Mouse (Mus musculus) stomach, embryonic 15.5 days (tissue): Measurements from ENCODE around the gene Cnot1. TPM values are rescaled to one million over a fixed set of nuclear protein-coding genes. Genes with fewer than 3 reads are reported as not detected.
A peak's percentile ranks its signal among the peaks of the same experiment; 100 is the strongest.
"Not testable (repeated sequence)": the region's sequence is repeated elsewhere in the genome, so short reads cannot be mapped to it uniquely, and the experiment has no call there.

Experiments
- ATAC-seq: fragments of 200-750 bp; cut with Nextera tagmentation; 2 replicates; pipeline ENCODE4 v1.8.0; 2017; ENCODE audit warnings: low read depth, moderate number of reproducible peaks, moderate TSS enrichment; ENCODE audit not compliant: insufficient read depth, low FRiP score
- H3K27ac ChIP-seq: fragments of 300-500 bp; sonication (generic); 2 replicates; pipeline ENCODE4 v1.5.1; 2015; ENCODE audit warnings: mild to moderate bottlenecking, inconsistent platforms
- H3K27me3 ChIP-seq: fragments of 300-500 bp; sonication (generic); replicated peaks from 2 replicates; pipeline ENCODE4 v1.6.1; 2015; ENCODE audit warnings: inconsistent platforms
- H3K36me3 ChIP-seq: fragments of 300-500 bp; sonication (generic); 2 replicates; pipeline ENCODE4 v1.6.1; 2015; ENCODE audit warnings: inconsistent platforms
- H3K4me1 ChIP-seq: fragments of 300-500 bp; sonication (generic); 2 replicates; pipeline ENCODE4 v1.6.1; 2015; ENCODE audit warnings: inconsistent platforms
- H3K4me2 ChIP-seq: fragments of 300-500 bp; sonication (generic); 2 replicates; pipeline ENCODE4 v1.6.1; 2015; ENCODE audit warnings: mild to moderate bottlenecking, inconsistent platforms
- H3K4me3 ChIP-seq: fragments of 300-500 bp; sonication (generic); replicated peaks from 2 replicates; pipeline ENCODE4 v1.5.1; 2015; ENCODE audit warnings: inconsistent platforms
- H3K9ac ChIP-seq: fragments of 300-500 bp; sonication (generic); 2 replicates; pipeline ENCODE4 v1.6.1; 2015; ENCODE audit warnings: inconsistent platforms
- H3K9me3 ChIP-seq: fragments of 300-500 bp; sonication (generic); 2 replicates; pipeline ENCODE4 v1.6.1; 2016; ENCODE audit warnings: inconsistent platforms
- WGBS: fragments of 180-500 bp; shearing (Covaris S2); methylation state at CpG from one replicate; pipeline ENCODE4 v1.1.7; 2015; 5-methylcytosine and 5-hydroxymethylcytosine counted together
- polyA plus RNA-seq: library from polyadenylated mRNA; unstranded; fragments of >200 nt; fragmentation: Nextera tagmentation; extraction: Ambion mirVana; gene quantifications from 2 replicates; pipeline ENCODE4 v1.2.1, GENCODE M21; 2015

Gene Cnot1
- polyA plus RNA-seq, 1 experiment from 2014 or later = 51.8 TPM

DNA sequence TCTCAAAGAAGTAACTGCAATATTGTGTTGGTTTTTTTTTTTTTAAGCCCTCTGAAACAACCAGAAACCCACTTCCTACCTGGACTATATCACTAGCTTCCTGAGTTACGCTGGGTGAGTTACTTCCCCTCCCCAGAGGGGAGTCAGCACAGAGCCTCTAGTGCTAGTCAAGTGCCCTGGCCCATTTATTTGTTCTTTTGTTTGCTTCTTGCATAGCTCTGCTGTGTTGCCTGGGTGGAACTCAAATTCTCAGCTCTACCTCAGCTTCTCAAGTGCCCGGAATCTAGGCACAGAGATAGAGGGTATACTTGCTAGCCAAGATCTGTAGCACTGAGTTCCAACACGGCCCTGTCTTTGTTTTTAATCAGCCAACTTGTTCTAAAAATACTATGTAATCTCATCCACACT lies 2.9 kb upstream of the Cnot1 start:
- no peaks in the 10 kb centered on the region for H3K36me3 ChIP-seq
- no peak overlapping the region for H3K4me2 ChIP-seq
- H3K4me3 ChIP-seq = no peak overlapping the region
- WGBS = 56% methylated on average over 3 of the region's 3 CpGs
- no peak for ATAC-seq
- no peaks in the 10 kb centered on the region for H3K9me3 ChIP-seq
- H3K27ac ChIP-seq = no peak overlapping the region
- no peaks in the 10 kb centered on the region for H3K27me3 ChIP-seq
- peaks cover 7% of the 10 kb centered on the region; the same call in 1 of the 2 replicates for H3K4me1 ChIP-seq
- H3K9ac ChIP-seq = no peak overlapping the region

DNA sequence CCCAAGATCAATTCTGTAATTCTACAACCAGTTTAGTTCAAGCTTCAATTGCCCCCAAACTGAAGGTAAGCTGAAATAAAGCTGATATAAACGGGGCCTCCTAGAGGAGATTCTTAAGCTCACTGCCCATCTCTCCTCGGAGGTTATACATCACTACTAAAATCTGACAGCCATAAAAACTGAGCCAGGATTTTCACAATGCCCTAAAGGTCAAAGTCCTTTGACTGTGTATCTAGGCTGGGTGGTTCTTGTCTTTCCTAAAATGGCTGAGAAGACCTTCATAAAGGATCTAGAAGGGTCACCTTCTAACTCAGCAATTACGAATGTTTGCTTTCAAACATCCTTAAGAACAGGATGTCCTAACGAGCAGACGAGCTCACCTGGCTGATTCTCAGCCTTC lies 1.9 kb upstream of the Cnot1 start:
- ATAC-seq = no peak
- Histone ChIP-seq H3K9ac (no peak overlapping the region), H3K27ac (no peak overlapping the region), H3K4me2 (no peak overlapping the region), H3K9me3 (no peaks in the 10 kb centered on the region), H3K27me3 (no peaks in the 10 kb centered on the region), H3K4me3 (no peak overlapping the region), H3K36me3 (no peaks in the 10 kb centered on the region), H3K4me1 (peaks cover 7% of the 10 kb centered on the region; the same call in 1 of the 2 replicates)
- WGBS = 71% methylated on average over 5 of the region's 5 CpGs

DNA sequence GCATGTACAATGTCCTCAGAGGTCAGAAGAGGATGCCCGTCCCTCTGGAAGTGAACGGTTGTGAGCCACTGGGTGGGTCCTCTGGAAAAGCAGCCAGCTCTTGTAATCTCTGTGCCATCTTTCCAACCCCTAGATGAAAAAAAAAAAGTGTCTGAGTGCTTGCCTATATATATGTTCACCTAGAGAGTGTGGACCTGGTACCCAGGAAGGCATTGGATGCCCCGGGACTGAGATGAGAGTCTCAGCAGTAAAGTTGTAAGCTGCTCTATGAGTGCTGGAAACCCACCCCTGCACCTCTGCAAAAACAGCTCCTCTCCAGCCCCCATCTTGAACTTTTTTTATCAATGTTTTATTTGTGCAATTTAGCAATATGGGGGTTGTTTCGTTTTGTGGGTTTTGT lies 1.4 kb upstream of the Cnot1 start:
- no peaks in the 10 kb centered on the region for H3K9me3 ChIP-seq
- ATAC-seq = no peak
- WGBS = 76% methylated on average over 4 of the region's 4 CpGs
- H3K4me1 ChIP-seq = peaks cover 7% of the 10 kb centered on the region; the same call in 1 of the 2 replicates
- no peak overlapping the region for H3K27ac ChIP-seq
- no peak overlapping the region for H3K9ac ChIP-seq
- H3K36me3 ChIP-seq = no peaks in the 10 kb centered on the region
- H3K4me2 ChIP-seq = no peak overlapping the region
- no peaks in the 10 kb centered on the region for H3K27me3 ChIP-seq
- H3K4me3 ChIP-seq = no peak overlapping the region

DNA sequence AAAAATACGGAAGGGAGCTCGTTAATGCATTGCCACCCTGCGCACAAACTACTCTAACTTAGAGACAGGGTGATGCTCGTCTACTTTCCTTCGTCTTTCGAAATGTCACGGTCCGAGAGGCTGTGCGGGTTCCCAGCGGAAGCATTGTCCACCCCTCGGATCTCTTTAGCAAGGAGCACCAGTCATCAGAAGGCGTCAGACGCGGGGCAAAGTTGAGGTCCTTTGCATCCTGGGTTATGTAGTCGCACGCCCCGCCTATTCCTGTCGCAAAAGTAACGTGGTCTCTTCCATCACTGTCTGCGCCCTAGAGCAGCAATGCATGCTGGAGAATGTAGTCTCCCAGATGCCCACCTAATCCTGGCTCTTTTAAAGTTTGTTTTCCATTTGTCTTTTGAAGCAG lies 597 bp upstream of the Cnot1 start:
- peak; percentile 90 for ATAC-seq
- Histone ChIP-seq H3K27ac (peak overlapping the region; percentile 96), H3K27me3 (no peaks in the 10 kb centered on the region), H3K9me3 (no peaks in the 10 kb centered on the region), H3K4me2 (peak overlapping the region; percentile 61), H3K9ac (0 out of 2 replicates have a peak overlapping the region, but pooled peaks have one; percentile 26), H3K4me3 (peak overlapping the region; percentile 95), H3K36me3 (no peaks in the 10 kb centered on the region), H3K4me1 (peaks cover 7% of the 10 kb centered on the region; the same call in 1 of the 2 replicates)
- 0% methylated on average over 20 of the region's 20 CpGs for WGBS

DNA sequence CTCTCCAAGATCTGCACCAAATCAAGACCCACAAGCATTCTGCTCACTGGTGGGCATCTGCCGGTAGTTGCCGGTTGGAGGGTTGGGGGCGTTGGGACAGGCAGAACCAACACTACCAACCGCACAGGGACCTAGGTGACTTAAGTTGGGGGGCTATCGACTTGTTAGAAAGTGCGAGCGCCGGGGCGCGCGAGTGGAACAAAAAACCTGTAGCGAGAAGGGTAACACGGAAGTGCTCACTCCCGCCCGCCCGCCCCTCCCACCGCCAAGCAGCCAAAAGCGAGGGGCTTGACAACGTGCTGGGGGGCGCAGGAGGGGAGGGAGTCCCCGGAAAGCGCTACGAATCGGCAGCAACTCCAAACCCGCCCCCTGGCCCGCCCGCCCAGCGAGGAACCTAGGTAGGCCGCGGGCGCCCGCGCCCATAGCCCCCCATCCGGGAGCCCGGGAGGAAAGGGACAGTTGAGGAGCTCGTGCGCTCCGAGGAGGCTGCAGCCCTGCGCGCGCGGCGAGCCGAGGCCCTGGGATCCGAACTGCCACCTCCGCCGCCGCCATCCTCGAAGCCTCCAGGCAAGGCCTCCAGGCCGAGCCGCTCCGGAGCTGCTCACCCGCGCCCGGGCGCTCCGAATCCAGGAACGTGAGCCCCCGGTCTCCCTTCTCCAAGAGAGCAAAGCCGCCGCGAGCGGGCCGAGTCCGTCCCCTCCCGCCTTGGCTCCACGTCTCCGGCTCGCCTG lies 638 bp downstream of the Cnot1 start:
- ATAC-seq = no peak
- peak overlapping the region; percentile 99 for H3K9ac ChIP-seq
- H3K27me3 ChIP-seq = no peaks in the 10 kb centered on the region
- no peaks in the 10 kb centered on the region for H3K36me3 ChIP-seq
- WGBS = 0% methylated on average over 51 of the region's 69 CpGs
- peak overlapping the region; percentile 87 for H3K4me2 ChIP-seq
- H3K4me1 ChIP-seq = peaks cover 7% of the 10 kb centered on the region; the same call in 1 of the 2 replicates
- peak overlapping the region; percentile 95 for H3K27ac ChIP-seq
- no peaks in the 10 kb centered on the region for H3K9me3 ChIP-seq
- peak overlapping the region; percentile 95 for H3K4me3 ChIP-seq

DNA sequence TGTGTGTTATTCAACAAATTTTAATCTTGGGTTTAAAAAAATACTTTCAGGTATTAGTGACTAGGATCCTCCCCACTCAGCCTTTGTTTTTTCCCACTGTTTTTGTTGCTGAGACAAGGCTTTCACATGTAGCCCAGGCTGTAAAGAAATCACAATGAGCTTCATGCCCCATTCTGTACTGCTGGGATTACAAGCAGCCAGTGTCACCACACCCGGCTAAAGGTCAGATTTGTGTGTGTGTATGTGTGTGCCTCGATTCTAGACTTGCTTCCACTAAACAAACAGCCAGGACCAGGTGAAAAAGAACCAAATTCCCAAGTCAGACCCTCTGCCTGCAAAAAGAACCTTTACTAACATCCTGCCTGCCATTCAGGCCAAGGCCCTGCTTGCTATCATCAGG lies 1.8 kb downstream of the Cnot1 start:
- peak overlapping the region; percentile 95 for H3K4me3 ChIP-seq
- no peak for ATAC-seq
- H3K9me3 ChIP-seq = no peaks in the 10 kb centered on the region
- peaks cover 7% of the 10 kb centered on the region; the same call in 1 of the 2 replicates for H3K4me1 ChIP-seq
- 29% methylated on average over 2 of the region's 2 CpGs for WGBS
- no peak overlapping the region for H3K9ac ChIP-seq
- no peak overlapping the region for H3K27ac ChIP-seq
- peak overlapping the region; percentile 87 for H3K4me2 ChIP-seq
- no peaks in the 10 kb centered on the region for H3K36me3 ChIP-seq
- no peaks in the 10 kb centered on the region for H3K27me3 ChIP-seq

DNA sequence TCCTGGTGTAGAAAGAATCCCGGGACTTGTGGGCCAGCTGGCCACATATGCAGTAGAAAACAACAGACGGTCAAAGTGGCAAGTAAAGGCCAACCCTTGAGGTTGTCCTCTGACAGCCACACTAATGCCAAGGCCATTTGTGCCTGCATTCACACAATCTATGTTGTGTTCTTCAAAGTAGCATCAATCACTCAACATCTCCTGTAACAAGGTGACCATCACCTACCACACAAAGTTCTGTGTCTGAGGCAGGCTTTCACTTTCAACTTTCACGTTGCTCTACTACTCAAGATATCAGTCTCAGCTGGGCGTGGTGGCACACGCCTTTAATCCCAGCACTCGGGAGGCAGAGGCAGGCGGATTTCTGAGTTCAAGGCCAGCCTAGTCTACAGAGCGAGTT lies 5.0 kb downstream of the Cnot1 start:
- Histone ChIP-seq H3K9me3 (no peaks in the 10 kb centered on the region), H3K4me2 (no peak overlapping the region), H3K4me1 (peaks cover 7% of the 10 kb centered on the region; the same call in 1 of the 2 replicates), H3K27me3 (no peaks in the 10 kb centered on the region), H3K9ac (no peak overlapping the region), H3K36me3 (no peaks in the 10 kb centered on the region), H3K27ac (no peak overlapping the region), H3K4me3 (no peak overlapping the region)
- ATAC-seq = no peak
- WGBS = 77% methylated on average over 8 of the region's 8 CpGs

DNA sequence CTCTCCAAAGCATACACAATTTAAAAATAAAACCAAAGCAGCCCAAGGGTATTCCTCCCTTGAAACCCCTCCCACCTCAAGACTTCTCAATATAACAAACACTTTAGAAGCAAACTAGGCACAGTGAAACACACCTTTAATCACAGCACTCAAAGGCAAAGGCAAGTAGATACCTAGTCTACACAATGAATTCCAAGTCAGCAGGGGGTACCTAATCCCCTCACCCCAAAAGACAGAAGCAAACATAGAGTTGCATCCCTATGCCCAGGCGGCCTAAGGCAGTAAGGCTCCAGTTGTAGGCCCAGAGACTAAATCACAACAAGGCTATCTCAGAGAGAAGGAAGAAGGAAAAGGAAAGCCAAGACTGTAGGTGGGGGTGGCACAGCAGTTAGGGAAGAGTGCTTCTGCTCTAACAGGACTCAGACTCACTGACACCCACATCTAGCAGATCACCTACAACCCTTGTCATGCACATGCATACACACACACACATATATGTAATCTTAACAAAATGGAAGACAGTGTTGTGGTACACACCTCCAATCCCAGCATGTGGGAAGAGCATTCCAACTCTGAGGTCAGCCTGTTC lies 5.7 kb downstream of the Cnot1 start:
- Histone ChIP-seq H3K4me2 (no peak overlapping the region), H3K9me3 (no peaks in the 10 kb centered on the region), H3K9ac (no peak overlapping the region), H3K4me3 (no peak overlapping the region), H3K4me1 (peaks cover 7% of the 10 kb centered on the region; the same call in 1 of the 2 replicates), H3K36me3 (no peaks in the 10 kb centered on the region), H3K27ac (no peak overlapping the region), H3K27me3 (no peaks in the 10 kb centered on the region)
- ATAC-seq = no peak
- 89% methylated on average over 1 of the region's 1 CpGs for WGBS

DNA sequence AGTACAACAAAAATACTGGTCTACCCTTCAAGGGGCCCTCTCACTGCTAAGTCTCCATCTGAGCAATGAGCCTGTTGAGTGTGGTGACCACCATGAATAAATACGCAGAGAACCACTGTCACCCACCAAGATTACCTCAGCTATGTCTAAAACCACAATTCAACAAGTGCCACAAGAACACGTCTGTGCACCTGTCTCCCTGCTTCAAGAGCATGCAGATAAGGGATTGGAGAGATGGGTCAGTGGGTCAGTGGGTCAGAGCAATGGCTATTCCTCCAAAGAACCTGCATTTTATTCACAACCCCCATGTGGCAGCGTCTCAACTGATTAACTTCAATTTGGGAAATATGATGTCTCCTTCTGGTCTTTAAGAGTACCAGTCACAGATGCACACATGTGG lies 6.9 kb downstream of the Cnot1 start:
- WGBS = 88% methylated on average over 3 of the region's 3 CpGs
- no peak for ATAC-seq
- no peak overlapping the region for H3K9ac ChIP-seq

DNA sequence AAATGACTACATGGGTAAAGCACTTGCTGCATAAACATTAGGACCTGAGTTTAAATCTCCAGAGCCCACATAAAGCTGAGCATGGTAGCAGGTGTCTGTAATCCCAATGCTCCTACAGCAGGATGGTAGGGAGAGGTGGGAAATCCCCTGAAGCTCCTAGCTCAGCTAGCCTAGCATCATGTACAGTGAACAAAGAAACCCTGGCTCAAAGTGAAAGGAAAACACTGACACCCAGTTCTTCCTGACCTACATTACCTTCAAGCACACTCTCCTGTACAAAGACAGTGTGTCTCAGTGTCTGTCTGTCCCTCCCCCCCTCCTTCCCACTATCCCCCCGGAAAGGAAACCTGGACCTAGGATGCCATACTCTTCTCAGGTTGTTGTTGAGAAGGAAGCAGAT lies 7.4 kb downstream of the Cnot1 start:
- ATAC-seq = no peak
- Histone ChIP-seq H3K4me1 (no peaks in the 10 kb centered on the region), H3K4me2 (no peak overlapping the region), H3K9ac (no peak overlapping the region), H3K27me3 (no peaks in the 10 kb centered on the region), H3K9me3 (no peaks in the 10 kb centered on the region), H3K27ac (no peak overlapping the region), H3K4me3 (no peak overlapping the region), H3K36me3 (no peaks in the 10 kb centered on the region)
- 100% methylated on average over 1 of the region's 1 CpGs for WGBS

More for the DNA sequence above, 6.9 kb downstream of the Cnot1 start:
- no peaks in the 10 kb centered on the region for H3K36me3 ChIP-seq
- no peak overlapping the region for H3K4me3 ChIP-seq
- H3K4me2 ChIP-seq = no peak overlapping the region
- H3K27me3 ChIP-seq = no peaks in the 10 kb centered on the region
- H3K27ac ChIP-seq = no peak overlapping the region
- H3K4me1 ChIP-seq = 0 out of 2 replicates have a peak, but pooled peaks cover under 1% of the 10 kb centered on the region
- H3K9me3 ChIP-seq = no peaks in the 10 kb centered on the region

DNA sequence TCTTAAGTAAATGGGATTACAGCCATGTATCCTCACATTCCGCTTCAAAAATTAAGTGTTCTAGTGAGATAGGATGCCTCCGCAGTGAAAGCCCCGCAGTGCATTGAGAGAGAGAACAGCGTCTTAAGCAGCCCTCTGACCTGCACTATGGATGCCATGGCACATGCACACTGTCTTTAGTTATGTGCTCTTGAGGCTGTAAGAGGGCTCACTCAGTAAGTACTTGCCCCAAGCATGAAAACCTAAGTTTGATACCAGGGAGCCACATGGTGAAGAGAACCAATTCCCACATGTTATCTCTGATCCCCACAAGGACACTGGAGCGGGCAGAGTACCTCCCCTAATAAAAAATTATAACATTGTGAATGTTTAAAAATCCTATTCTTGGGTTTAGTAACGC lies 8.1 kb downstream of the Cnot1 start:
- H3K4me3 ChIP-seq = no peak overlapping the region
- no peaks in the 10 kb centered on the region for H3K36me3 ChIP-seq
- no peaks in the 10 kb centered on the region for H3K9me3 ChIP-seq
- H3K4me1 ChIP-seq = no peaks in the 10 kb centered on the region
- H3K27me3 ChIP-seq = no peaks in the 10 kb centered on the region
- ATAC-seq = no peak
- 95% methylated on average over 6 of the region's 6 CpGs for WGBS
- H3K9ac ChIP-seq = no peak overlapping the region
- H3K27ac ChIP-seq = no peak overlapping the region
- H3K4me2 ChIP-seq = no peak overlapping the region

DNA sequence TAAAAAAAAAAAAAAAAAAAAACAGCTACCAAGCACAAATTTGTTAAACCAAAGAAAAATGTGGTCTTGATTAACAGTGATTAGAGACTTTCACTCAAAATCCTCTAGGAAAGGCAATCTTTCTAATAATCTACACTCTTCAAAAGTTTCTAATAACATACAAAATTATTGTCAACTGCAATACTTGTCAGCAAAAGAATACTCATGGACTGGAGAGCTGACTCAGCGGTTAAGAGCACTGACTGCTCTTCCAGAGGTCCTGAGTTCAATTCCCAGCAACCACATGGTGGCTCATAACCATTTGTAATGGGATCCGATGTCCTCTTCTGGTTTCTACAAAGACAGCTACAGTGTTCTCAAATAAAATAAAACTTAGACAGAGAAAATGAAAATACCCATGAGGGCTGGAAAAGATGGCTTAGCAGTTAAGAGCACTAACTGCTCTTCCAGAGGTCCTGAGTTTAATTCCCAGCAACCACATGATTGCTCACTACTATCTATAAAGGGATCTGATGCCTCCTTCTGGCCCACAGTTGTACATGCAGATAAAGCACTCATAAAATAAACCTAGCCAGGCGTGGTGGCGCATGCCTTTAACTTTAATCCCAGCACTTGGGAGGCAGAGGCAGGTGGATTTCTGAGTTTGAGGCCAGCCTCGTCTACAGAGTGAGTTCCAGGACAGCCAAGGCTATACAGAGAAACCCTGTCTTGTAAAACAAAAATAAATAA lies 11.8 kb downstream of the Cnot1 start:
- H3K36me3 ChIP-seq, H3K4me3 ChIP-seq, H3K9ac ChIP-seq, H3K27ac ChIP-seq, H3K4me1 ChIP-seq, H3K9me3 ChIP-seq, H3K27me3 ChIP-seq, ATAC-seq, H3K4me2 ChIP-seq: not testable (repeated sequence)
- 95% methylated on average over 5 of the region's 5 CpGs for WGBS
